Mouse (Mus musculus) brain, embryonic 18.5 days (tissue): ENCODE measurements at regions not wholly inside any gene's neighbourhood (a gene's known extent, or its start where the extent isn't known, plus 50 kb on each side); places are given as distances from the start of the nearest gene placed in this dataset.
A peak's percentile ranks its signal among the peaks of the same experiment; 100 is the strongest.

Source experiments
- DNase-seq: peaks from one replicate; pipeline ENCODE4 v3.0.0-alpha.2; 2012; ENCODE audit warnings: low read depth, low spot score

GRCm38 (mm10) chr4:37034200-37034599 is 82.7 kb upstream of the Lingo2 start:
- DNase-seq: peak; percentile 20
